Mouse (Mus musculus): ENCODE measurements around the gene S100a10.

S100a10 gene

DNA sequence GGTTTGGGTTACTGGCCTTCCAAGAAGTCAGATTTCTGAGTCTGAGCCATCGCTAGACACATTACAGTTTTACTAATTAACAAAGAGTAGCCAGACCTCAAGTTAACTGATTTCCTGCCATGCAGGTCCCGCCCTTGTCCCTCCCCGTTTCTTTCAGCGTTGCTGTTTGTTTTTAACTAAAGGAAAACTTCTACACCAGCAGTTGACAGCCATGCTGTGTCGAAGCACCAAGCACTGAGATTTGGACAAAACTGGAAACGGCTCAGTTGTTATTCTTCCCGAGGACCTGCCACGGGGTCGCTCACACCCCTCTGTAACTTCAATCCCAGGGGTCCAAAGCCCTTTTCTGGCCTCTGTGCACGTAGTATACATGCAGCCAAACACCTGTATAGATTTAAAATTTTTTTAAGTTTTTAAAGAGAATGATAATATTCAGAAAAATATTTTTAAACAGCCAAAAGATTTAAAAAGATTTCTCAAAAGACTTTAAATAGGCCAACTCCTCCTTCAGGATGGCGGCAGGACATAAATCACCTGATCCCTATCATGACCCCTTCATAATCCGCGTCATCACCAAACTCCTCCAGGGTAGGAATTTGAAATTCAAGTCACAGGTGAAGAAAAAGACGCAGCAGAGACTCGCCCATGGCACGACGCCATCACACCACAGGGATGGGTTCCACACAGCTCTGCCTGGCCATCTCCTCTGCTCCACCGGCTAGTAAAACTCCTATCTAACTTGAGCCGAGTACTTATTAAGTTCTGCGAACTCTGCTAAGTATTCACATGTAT is 6.9 kb upstream of the S100a10 start:
- no peak for DNase-seq

DNA sequence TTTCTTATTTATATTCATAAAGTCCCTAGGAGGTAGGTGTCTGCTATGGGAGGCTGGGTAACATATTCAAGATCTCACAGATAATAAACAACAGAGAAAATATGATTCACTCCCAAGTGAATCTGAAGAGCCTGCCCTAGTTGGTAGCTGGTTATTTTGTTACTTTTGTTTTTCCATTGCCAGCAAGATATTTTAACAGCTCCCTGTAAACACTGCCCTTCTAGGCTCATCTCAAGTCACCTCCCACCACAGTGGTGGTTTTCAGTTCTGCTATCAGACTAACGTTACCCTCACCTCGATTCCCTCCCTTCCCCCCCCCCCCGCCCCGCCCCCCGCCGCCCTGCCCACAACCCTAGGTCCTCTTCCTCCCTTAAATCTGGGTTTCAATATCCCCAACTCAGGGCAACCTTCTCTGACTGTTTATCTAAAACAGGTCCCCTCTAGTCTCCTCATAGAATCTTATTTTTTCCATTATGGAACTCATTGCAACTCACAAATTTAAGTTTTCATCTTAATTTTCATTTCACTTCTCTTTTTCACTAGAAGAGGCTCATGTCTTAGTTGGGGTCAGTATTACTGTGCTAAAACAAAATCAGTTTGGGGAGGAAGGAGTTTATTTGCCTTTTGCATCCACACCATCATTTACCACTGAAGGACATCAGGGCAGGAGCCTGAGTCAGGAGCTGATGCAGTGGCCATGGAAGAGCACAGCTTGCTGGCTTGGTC is 6.2 kb upstream of the S100a10 start:
- no peak for DNase-seq

DNA sequence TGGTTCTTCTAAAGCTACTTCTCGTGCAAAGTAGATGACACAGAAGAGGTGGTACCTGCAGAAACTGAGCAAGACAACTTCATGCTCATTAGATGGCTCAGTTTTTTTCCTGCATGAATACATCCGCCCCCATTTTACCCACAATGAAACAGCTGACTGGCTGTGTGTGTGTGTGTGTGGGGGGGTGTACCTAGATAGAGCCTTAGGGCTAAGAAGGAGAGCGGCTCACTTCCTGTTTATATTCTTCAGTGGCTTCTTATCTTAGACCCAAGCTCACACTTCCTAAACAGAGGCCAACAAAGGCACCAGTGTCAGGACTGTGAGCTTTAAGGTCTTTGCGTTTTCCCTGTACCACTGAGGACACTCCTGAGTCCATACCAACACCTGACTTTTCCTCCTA is 4.9 kb upstream of the S100a10 start:
- DNase-seq: no peak

DNA sequence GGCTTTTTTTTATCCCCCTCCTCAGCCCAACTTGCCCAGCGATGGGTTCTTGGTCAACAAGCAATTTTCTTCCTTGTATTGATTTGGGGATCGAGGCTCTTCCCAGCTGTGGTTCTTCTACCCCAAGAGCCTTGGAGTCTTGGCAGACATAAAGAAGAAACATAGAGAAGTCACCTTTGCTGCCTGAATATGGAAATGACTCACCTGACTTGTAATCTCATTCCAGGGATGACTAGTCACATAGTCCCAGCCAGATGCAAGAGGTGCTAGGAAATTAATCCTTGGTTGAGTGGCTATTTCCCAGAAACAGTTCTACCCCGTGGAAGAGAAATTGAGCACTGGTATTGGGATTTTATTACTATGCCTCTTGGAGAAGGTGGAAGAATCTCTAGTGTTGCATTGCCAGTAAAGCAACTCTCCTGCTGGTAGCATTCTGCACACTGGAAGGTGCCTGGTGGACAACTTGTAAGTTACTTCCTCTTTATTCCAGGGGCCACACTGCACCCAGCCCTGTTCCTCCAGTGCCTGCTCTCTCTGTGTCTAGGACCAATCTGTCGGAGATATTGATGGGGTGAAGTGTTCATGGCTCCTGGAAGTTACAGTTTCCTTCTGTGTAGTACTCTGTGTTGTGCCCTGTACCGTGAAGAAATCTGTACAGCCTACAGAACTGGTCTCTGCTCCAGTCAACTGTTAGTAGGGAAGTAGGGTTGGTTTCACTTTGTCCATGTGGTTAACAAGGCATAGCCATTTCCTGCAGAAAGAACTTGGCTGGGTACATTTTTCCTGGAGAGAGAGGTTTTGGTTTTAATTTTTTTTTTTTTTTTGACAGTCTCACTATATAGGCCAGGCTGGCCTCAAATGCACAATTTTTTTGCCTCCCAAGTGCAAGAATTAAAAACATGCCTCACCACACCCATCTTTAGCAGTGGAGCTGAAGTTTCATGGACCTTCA is 2.7 kb upstream of the S100a10 start:
- DNase-seq: no peak

DNA sequence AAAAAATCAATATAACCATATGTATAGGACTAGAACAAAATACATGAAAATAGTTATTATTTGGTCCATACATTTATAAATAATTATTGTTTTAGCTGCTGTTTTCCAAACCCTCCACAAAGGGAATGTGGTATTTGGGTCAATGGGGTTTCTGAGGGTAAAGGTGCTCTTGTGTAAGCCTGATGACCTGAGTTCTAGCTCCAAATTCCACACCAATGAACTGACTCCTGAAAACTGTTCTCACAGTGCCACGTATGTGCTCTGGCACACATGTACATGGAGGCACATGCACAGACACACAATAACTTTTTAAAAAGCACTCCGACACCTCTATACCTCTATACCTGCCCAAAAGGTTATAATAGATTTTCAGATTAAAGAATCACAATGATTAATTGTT is 1.6 kb upstream of the S100a10 start:
- no peak for DNase-seq

DNA sequence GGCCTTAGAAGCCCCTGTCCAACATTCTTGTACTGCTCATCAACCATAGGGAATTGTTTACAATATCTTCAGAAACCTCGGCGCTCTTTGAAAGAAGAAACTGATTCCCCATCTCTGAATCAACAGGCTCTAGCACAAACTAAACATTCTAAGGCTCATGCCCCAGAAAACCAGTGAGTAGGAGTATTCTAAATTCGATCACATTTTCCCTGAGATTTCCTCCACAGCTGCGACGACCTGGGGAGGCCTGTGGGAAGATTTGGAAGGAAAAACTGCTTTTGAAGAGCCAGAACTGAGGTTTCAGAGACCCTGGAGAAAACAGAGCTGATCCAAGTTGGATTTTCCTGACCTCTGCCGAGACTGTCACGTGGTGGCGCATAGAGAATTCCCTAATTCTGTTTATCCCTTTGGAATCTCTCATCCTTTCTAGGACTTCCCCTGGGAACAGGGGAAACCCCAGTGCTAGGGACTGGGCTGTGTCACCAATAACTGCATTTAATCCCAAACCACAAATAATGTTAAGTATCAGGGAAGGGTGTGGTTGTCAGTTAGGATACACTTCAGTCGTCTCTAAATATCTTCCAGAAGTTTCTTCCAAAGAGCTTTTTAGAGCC is 1.0 kb upstream of the S100a10 start:
- no peak for DNase-seq

DNA sequence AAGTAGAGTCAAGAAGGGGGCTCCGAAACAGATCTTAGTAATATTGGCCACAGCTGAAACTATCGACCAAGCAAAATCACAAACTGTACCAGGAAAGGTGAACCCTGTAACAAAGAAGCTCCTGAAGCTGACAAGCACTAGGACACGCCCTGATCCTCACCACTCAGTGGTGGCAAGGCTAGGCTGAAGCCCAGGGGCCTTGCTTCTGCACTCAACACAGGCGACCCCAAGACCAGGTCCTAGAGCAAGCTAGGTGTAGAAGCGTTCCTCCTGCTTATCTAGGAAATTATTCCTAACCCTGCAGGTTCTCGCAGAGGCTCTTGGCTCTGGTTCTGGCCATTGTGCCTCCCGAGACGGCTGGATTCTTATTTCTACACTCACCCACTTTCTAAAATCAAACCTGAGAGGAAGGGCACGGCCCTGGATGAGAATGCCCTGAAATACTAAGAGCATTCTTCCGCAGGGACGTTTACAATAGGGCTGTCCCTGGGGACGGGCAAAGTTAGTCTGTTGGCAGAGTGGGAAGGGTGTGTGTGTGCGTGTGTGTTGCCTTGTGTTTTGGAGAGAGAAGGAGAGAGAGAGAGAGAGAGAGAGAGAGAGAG is 400 bp upstream of the S100a10 start:
- DNase-seq: no peak

DNA sequence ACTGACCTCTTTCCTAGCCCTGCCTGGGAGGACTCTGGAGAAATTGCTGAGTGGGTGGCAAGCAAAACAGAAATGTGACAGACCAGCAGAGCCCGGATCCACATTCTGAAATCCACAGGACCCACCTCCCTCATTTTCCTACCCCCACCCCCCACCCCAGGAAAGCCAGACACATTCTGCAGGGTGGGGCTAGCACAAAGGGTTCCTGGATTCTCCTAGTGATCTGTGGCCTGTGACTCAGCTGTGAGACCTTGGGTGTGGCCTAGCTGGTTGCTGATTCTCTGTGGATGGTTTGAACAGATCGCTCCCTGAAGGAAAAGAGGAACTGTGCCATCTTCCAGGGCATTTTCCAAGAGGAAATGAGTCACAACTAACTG is 986 bp downstream of the S100a10 start:
- no peak for DNase-seq

DNA sequence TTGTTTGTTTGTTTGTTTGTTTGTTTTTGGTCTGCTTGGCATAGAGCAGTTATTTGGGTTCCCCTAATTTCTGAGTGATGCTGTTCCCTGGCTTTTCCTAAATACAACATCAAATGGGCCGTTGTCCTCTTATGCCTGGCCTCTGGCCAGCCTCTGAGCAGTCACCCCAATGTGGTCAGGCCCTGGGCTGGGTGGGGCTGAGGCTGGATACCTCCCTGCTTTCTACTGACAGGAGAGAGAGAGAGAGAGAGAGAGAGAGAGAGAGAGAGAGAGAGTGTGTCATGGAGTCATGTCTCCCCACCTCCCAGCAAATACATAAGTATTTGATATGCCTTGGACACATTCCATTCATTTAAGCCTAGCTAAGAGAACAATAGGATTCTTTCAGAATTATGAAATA is 1.7 kb downstream of the S100a10 start:
- DNase-seq: no peak

DNA sequence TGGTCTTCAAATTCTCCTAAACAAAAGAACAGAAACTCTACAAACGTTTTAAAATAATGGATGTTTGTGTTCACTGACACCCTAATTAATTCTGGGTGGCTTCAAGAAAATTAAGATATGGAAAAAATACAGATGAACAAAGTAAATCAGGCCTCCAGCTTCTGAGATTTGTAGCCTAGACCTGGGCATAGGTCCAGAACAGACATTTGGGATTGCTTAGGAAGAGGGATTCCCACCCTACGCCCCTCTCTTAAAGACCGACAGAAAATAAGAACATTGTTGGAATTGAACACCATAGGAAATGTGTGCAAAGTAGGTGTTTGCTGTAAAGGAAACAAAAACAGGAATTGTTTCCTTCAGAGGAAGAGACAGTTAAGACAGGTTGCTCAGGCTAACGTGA is 2.6 kb downstream of the S100a10 start:
- no peak for DNase-seq

DNA sequence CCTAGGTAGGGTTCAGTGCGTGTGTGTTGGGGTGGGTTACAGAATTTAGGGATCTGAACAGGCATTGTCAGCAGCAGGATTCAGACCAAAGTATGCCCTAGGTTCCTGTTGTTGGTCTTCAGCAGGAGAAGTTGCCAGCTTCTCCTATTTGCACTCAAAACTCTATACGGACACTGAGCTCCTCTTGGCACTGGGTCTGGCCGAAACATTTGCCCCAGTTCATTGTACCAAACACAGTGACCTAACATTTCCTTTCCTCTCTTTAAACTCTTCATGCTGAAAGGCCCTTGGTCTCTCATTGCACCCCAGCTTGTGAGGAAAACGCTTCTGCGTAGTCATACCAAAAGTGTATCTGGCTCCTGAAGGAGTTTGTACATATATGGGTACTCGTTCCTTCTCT is 5.1 kb downstream of the S100a10 start:
- no peak for DNase-seq

DNA sequence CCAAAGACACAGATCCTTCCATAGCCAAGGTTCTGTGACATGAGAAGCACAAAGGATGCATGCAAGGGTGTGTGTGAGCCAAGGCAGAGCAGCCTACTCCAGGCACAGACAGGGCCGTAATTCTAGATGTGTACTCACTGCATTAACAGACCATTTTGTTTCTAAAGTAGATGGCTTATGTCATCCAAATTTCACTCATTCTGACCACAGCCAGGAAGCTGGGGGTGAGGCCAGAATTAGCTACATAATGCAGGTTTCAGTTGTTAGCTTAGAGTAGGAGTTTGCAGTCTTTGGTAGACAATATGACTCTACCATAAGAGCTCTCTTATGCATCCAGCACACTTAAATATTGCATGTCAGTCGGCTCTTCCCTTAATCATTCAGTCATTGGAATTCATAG is 7.5 kb downstream of the S100a10 start:
- no peak for DNase-seq

DNA sequence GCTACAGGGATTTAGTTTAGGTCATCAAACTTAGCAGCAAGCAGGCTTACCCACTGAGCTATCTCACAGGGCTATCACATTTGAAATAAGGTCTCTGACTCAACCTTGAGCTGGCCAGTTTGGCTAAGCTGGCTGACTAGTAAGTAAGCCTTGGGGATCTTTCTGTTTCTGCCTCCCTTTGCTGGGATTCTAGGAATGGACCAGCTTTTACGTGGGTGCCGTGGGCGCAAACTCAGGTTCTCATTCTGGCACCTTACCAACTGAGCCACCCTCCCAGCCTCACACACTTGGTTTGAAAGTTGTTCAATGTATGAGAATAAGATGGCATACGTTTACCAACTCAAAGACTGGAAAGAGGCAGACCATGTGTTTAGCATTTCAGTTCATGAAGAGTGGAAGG is 8.3 kb downstream of the S100a10 start:
- DNase-seq: no peak

DNA sequence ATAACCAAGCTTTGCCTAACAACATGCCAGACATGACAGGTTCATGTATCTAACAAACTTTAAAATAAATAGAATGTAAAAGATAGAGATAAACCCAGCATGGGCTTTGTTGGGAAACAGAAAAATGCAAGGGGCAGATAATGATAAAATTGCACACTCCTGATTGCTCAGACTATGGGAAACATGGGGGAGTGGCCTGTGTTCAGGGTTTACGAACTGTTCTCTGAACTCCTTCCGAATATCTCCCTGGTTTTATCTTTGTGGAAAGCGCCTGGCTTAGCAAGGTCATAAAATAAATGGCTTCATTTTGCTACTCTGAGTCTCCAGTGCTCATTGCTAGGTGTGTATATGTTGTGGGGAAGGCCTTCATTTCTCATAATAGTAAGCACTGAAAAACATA is 12.0 kb downstream of the S100a10 start:
- DNase-seq: no peak

DNA sequence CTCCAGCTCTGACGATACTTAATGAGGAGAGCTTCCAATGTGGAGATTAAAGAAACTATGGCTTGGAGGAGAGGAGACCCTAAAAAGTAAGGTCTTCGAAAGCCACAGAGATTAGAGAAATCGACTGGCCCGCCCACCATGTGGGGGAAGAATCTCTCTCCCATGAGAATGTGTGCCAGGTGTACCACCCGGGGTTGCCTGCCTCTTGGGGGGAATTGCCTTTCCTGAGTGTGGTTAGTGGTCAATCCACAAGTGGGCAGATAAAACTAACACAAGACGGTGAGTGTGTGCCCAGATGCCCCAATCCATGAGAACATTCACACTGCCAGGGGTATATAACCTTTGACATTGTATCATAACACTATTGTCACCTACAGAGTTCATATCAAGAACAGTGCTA is 12.8 kb downstream of the S100a10 start:
- no peak for DNase-seq

DNA sequence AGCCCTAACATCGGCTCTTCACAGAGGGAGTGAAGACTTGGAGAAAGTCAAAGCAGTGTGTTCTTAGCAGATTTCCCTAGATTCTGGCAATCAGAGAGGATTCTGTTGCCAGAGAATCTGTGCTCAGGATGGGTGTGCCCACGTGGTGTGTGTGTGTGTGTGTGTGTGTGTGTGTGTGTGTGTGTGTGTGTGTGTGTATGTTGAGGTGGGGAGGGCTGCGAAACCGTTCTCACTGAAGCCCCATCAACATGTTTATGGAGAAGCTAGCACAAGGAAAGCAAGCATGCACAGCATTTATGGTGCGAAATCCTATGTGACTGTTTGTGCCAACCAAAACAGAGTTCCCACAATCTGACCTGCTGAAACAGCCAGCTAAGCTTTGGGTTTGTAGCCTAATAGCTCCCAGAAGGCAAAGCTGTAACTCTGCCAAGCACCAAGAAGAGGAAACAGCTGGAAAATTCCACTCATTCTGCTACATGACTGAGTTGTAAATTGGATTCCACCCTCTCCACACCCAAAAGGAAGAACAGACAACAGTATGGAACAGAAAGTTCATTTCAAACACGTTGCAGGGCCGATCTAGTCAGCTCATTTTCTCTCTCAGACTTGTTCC is 13.7 kb downstream of the S100a10 start:
- no peak for DNase-seq

DNA sequence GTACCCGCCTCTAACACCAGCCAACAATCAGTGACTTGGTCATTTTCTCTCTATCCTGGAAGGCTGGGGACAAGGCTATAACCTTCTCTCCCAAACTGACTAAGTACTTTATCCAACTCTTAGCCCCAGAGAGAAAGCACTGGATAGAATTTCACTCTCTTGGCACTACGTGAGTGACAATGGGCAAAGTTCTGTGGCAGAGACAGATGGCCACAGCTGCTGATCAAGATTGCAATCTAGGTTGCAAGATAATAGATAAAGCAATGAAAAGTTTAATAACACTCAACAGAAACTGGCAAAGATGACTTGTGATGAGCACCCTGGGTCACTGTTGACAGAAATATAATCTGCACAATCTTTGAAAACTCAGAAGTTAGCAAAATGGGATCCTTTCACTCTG is 14.2 kb downstream of the S100a10 start:
- DNase-seq: no peak

DNA sequence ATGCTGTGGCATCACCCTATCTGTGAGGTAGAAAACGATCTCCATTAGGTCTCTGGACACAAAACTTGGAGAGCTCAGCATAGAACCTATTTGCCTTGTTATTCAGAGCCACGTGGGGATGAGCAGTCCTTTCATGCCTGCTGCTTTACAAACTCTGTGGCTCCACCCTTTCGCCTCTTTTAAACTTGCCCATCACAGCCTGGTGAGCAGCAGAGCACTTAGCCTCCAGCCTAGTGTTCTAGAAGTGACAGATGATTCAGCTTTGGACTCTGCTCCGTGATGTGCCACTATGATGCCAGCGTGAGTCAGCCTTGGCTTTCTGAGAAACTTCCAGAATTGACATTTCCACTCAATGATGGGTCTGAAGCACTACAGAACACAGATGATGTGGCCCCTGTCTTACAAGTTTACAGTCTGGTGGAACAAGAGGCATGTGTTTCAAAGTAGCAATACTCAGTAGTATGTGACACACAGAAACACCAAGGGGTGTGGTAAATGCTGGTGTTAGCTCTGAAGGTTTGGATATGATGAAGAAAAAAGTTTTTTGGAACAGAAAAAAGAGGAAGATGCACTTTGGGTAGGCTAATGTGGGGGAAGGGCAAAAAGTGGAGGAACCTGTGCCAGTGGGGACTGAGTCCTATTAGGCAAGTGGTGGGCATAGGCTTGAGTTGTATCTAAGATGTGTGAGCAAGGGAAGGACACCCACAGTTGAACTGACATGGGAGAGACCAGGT is 17.3 kb downstream of the S100a10 start:
- no peak for DNase-seq

DNA sequence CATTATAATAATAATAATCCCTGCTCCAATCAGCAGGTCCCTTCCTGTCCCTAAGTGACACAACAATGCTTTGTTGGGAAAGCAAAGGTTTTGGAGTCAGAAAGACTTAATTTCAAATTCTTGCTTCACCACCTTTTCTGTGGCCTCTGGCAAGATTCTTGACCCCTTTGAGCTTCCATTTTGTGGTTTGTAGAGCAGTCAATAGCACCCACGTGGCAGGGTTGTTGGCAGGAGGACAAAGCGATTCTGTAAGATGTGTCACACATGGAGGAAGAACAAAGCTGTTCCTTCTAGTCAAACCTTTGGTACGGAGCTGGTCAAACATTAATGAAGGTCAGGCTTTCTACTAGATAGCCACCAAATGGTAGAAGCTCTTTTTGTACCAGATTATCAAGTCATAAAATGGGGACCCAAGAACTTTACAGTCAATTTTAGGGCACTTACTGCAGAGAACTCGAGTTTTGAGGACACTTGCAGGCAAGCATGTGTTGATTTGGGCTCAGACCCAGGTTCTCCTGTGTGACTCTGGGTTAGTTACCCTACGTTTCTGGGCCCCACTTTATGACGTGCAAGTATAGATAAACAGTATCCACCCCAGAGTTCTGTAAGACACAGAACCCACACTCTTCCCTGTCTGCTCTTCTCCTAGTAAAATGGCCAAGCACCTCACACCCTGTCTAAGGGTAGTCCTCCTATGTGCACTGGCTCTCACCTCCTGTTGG is 24.6 kb downstream of the S100a10 start:
- DNase-seq: no peak

DNA sequence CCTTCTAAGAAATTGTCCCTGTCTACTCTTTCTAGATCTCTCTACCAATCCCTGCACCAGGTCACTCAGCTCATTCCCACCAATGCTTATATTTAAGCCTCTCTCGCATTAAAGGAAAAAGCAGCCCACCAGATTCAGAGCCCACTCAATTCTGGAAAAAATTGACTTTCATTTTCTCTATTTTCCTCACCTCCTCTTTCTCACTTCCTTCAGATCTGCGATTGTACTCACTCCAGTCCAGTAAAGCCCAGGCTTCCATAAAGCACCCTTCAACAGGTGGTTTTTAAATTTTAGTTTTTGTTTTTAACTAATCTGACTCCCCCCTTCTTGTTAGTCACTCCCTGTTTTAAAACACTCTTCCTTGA is 25.1 kb downstream of the S100a10 start:
- DNase-seq: no peak

DNA sequence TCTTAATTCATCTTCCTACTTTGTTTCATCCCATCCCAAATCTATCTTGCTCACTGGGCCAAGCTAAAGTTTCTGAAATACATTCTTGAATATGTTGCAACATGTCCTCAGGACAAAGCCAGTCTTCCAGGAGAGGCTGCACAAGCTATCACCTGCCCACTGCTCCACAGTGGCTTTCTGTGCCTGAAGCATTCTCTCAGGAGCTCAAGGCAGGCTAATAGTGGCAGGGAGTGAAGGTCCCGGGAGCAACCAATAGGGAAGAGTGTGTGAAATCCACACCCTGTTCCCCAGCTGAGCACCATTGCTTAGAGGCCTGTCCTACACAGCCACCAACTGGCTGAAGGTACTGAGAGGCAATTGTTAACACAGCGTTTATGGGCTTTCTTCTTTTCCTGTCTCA is 26.1 kb downstream of the S100a10 start:
- DNase-seq: no peak

All from cerebellum, adult 11 months (tissue).